Comparison of ENCODE assay signal across 9 mouse cellular contexts in genomic region chrX:72819594-72819993, GRCm38 (mm10). TPM values are rescaled to one million over a fixed set of nuclear protein-coding genes. Genes with fewer than 3 reads are reported as not detected.
DNase-seq lines count a peak whose midpoint lies in the region; ATAC-seq and TF ChIP-seq lines count a peak whose summit lies in the region.
"Had no signal": no experiment of that assay in that cellular context is flagged by ENCODE, and none has a peak within 500 bp of the region (broad histone marks: within the 10 kb centered on the region; RNA-seq: fewer than 3 reads in every experiment).

No protein-coding gene starts in this region.

- DNase-seq in CH12.LX (ENCODE audit: extremely low read depth), result peak; percentile 60
- DNase-seq in R1 (ENCODE audit: low read depth, low spot score), result peak; percentile 41
- DNase-seq in cerebellum, postnatal 36 days, result peak; percentile 62 to 75
- DNase-seq in gastrocnemius, postnatal 4 days (ENCODE audit: low spot score in 2 of 2), result peak; percentile 47 to 60
- DNase-seq in layer of hippocampus, postnatal 14 days (ENCODE audit: low spot score in 2 of 2), result peak; percentile 68 to 80

- no peak overlapping the region for H3K4me3 ChIP-seq in CH12.LX (replicated peaks in 1 of 3; ENCODE audit: low read depth in 2 of 3, low read length in 2 of 3, poor library complexity in 1 of 3)
- no peak overlapping the region for H3K4me3 ChIP-seq in small intestine, adult 2 months (ENCODE audit: low read depth, low read length)
- H3K4me3 ChIP-seq: limb, embryonic 15.5 days had no signal

- TF ChIP-seq POLR2A in CH12.LX (IDR thresholded peaks at IDR 0.05; ENCODE audit: low read depth, low read length), result no peak
- TF ChIP-seq POLR2A in small intestine, adult 2 months (IDR thresholded peaks at IDR 0.05; ENCODE audit: low read depth, low read length), result no peak

- peak; percentile 51; the same call in 1 of the 2 replicates for ATAC-seq in megakaryocyte, adult 5-6 weeks (ENCODE audit: poor library complexity, severe bottlenecking)
- no peak for ATAC-seq in monocyte, adult 5-6 weeks (replicated peaks; ENCODE audit: insufficient number of reproducible peaks, low FRiP score, low TSS enrichment, poor library complexity, severe bottlenecking)

- H3K9ac ChIP-seq in CH12.LX (ENCODE audit: insufficient read depth, low read depth), result no peak overlapping the region
- H3K9ac ChIP-seq: limb, embryonic 15.5 days had no signal

- H3K79me2 ChIP-seq in CH12.LX (replicated peaks; ENCODE audit: control insufficient read depth, extremely low read depth, insufficient read depth, poor library complexity, severe bottlenecking), result no peaks in the 10 kb centered on the region

- no peaks in the 10 kb centered on the region for H3K27me3 ChIP-seq in CH12.LX (replicated peaks)
- H3K27me3 ChIP-seq in small intestine, adult 2 months (ENCODE audit: control insufficient read depth, insufficient read depth, low read length), result no peaks in the 10 kb centered on the region

- no peak for TF ChIP-seq EP300 in CH12.LX (IDR thresholded peaks at IDR 0.05; ENCODE audit: low read length)

- no peak overlapping the region for H3K27ac ChIP-seq in CH12.LX (ENCODE audit: insufficient read depth, low read depth)
- no peak overlapping the region for H3K27ac ChIP-seq in small intestine, adult 2 months (ENCODE audit: insufficient read depth, low read depth, low read length)
- H3K27ac ChIP-seq: limb, embryonic 15.5 days had no signal

- no peaks in the 10 kb centered on the region for H3K9me3 ChIP-seq in CH12.LX (replicated peaks; ENCODE audit: low read length)
- H3K9me3 ChIP-seq: limb, embryonic 15.5 days had no signal

- H3K36me3 ChIP-seq in CH12.LX (replicated peaks in 1 of 2; ENCODE audit: control insufficient read depth in 1 of 2, insufficient read depth in 1 of 2, low read length in 1 of 2), result no peaks in the 10 kb centered on the region
- no peaks in the 10 kb centered on the region for H3K36me3 ChIP-seq in small intestine, adult 2 months (ENCODE audit: control insufficient read depth, insufficient read depth, low read length)
- H3K36me3 ChIP-seq: limb, embryonic 15.5 days had no signal

- no peaks in the 10 kb centered on the region for H3K4me1 ChIP-seq in CH12.LX (ENCODE audit: control insufficient read depth in 1 of 2, insufficient read depth in 2 of 2)
- no peaks in the 10 kb centered on the region for H3K4me1 ChIP-seq in small intestine, adult 2 months (ENCODE audit: control insufficient read depth, insufficient read depth, insufficient read length, low read length)
- H3K4me1 ChIP-seq: limb, embryonic 15.5 days had no signal

- peak; percentile 75 for TF ChIP-seq RAD21 in CH12.LX (IDR thresholded peaks at IDR 0.05; ENCODE audit: low read depth, low read length)

- H3K4me2 ChIP-seq in CH12.LX (ENCODE audit: insufficient read depth, low read depth, poor library complexity, severe bottlenecking), result no peak overlapping the region
- H3K4me2 ChIP-seq: limb, embryonic 15.5 days had no signal

- TF ChIP-seq CTCF in CH12.LX (conservative IDR thresholded peaks at IDR 0.05 in 1 of 2, IDR thresholded peaks at IDR 0.05 in 1 of 2; ENCODE audit: low read depth in 2 of 2, low read length in 2 of 2), result peak; percentile 50 to 91
- TF ChIP-seq CTCF in small intestine, adult 2 months (IDR thresholded peaks at IDR 0.05; ENCODE audit: extremely low read depth, insufficient read length, insufficient replicate concordance, low read depth, low read length), result peak; percentile 70; the same call in 1 of the 2 replicates

- dilution Hi-C loops in CH12.LX (cut with MboI; ENCODE audit: extremely low pct_ligation_motif_present, extremely low pct_unique_long_range_greater_than_20kb, low sequenced_read_pairs), result no loop called here

- in situ Hi-C loops in CH12.LX (cut with MboI; ENCODE audit: low pct_ligation_motif_present, low pct_unique_long_range_greater_than_20kb, low sequenced_read_pairs), result no loop called here

- WGBS in small intestine, adult 2 months, result 5% methylated on average over 5 of the region's 5 CpGs

TF ChIP-seq in CH12.LX, 34 proteins besides CTCF, POLR2A, EP300 and RAD21:
- TF ChIP-seq MXI1 (IDR thresholded peaks at IDR 0.05; ENCODE audit: low read depth, low read length), result no peak
- peak; percentile 57 for TF ChIP-seq SMC3 (IDR thresholded peaks at IDR 0.05; ENCODE audit: low read depth, low read length)

RNA-seq across cellular contexts. Expression of gene Gabrq, which starts 5.4 kb away (rescaled TPM):
- total RNA-seq in CH12.LX (2012; rRNA removed) (not detected in 2 replicates), CH12.LX (2014; rRNA removed) (not detected in 2 replicates)
- not detected in 2 replicates for polyA plus RNA-seq in CH12.LX (2012; ENCODE audit: insufficient read length, low read depth)
- under 1 TPM; 0.15 to 0.18 TPM for total RNA-seq in gastrocnemius, postnatal 4 days (2021)
- total RNA-seq in layer of hippocampus, postnatal 14 days (2021), result under 1 TPM; 0.91 to 0.97 TPM
- total RNA-seq in megakaryocyte, adult 5-6 weeks (2015), result not detected in 2 replicates
- not detected in 2 replicates for total RNA-seq in megakaryocyte, adult 5-6 weeks (2017)
- polyA plus RNA-seq in small intestine, adult 2 months (2012; rRNA removed), result 0.03 and 0.05 TPM in 2 replicates
- not detected in 3 replicates for total RNA-seq in monocyte, adult 5-6 weeks (2017)
